Comparison of ENCODE assay signal across 33 mouse cellular contexts in genomic region chr5:30872574-30872973, GRCm38 (mm10).
"Had no signal": no experiment of that assay in that cellular context is flagged by ENCODE, and none has a peak within 500 bp of the region (broad histone marks: within the 10 kb centered on the region; RNA-seq: fewer than 3 reads in every experiment).

No protein-coding gene starts in this region.

- ATAC-seq: hindbrain, postnatal 0 days; inflammation-experienced regulatory T-cells, adult 6 months; intestine, embryonic 15.5 days; intestine, embryonic 16.5 days; intestine, postnatal 0 days had no signal

- DNase-seq: heart, postnatal 10 days; heart, postnatal 14 days; heart, postnatal 36 days; heart, postnatal 4 days; kidney, adult 11 months; kidney, adult 18-20 months; kidney, adult 2 months; kidney, adult 8-10 months; kidney, adult 9 months; kidney, postnatal 10 days; kidney, postnatal 14 days; kidney, postnatal 25 days; kidney, postnatal 36 days; kidney, postnatal 4 days; layer of hippocampus, adult 9-11 months; layer of hippocampus, postnatal 36 days had no signal

- H3K27me3 ChIP-seq: heart, embryonic 12.5 days; heart, embryonic 13.5 days; heart, embryonic 15.5 days; hindbrain, embryonic 12.5 days; hindbrain, embryonic 15.5 days; intestine, embryonic 15.5 days; kidney, embryonic 15.5 days had no signal

- H3K27ac ChIP-seq: heart, embryonic 10.5 days; heart, embryonic 13.5 days; heart, embryonic 15.5 days; hindbrain, embryonic 10.5 days; hindbrain, embryonic 12.5 days; hindbrain, embryonic 14.5 days; hindbrain, embryonic 15.5 days; hindbrain, postnatal 0 days; intestine, embryonic 15.5 days; kidney, embryonic 15.5 days; kidney, postnatal 0 days; layer of hippocampus, adult 2 months; left cerebral cortex, adult 2 months had no signal

- H3K4me2 ChIP-seq: heart, embryonic 12.5 days; heart, embryonic 13.5 days; heart, embryonic 15.5 days; hindbrain, embryonic 12.5 days; hindbrain, embryonic 14.5 days; hindbrain, embryonic 15.5 days; intestine, embryonic 15.5 days; kidney, embryonic 15.5 days had no signal

- H3K4me3 ChIP-seq: heart, embryonic 10.5 days; heart, embryonic 12.5 days; heart, embryonic 13.5 days; heart, embryonic 15.5 days; hindbrain, embryonic 10.5 days; hindbrain, embryonic 12.5 days; hindbrain, embryonic 15.5 days; intestine, embryonic 15.5 days; kidney, embryonic 15.5 days; layer of hippocampus, adult 2 months; left cerebral cortex, adult 2 months had no signal

- H3K9ac ChIP-seq: heart, embryonic 12.5 days; heart, embryonic 13.5 days; heart, embryonic 15.5 days; hindbrain, embryonic 12.5 days; hindbrain, embryonic 14.5 days; hindbrain, embryonic 15.5 days; intestine, embryonic 15.5 days; kidney, embryonic 15.5 days had no signal

- H3K9me3 ChIP-seq: heart, embryonic 10.5 days; heart, embryonic 12.5 days; heart, embryonic 13.5 days; heart, embryonic 15.5 days; hindbrain, embryonic 10.5 days; hindbrain, embryonic 12.5 days; hindbrain, embryonic 15.5 days; intestine, embryonic 15.5 days; kidney, embryonic 15.5 days had no signal
